Mouse (Mus musculus) adrenal gland, adult 18-20 months (tissue): ENCODE data around the gene Hoga1. TPM values are rescaled to one million over a fixed set of nuclear protein-coding genes. Genes with fewer than 3 reads are reported as not detected.
A peak's percentile ranks its signal among the peaks of the same experiment; 100 is the strongest.

ENCODE experiments used
- DNase-seq, 2 experiments: peaks; one replicate each; pipeline ENCODE4 v3.0.0; 2021 to 2022; ENCODE audit warnings: low spot score in 2 of 2
- long read RNA-seq, 2 experiments: library from polyadenylated mRNA; stranded (forward); transcript quantifications; one replicate each; pipeline ENCODE4 v2.0.0; 2021
- total RNA-seq, 2 experiments: library from RNA; stranded (reverse); gene quantifications; 1 replicate in 1 of 2; 2 replicates in 1 of 2; pipeline ENCODE4 v1.2.3; 2021

The Hoga1 gene
- 1 to 10 TPM; 4.2 to 6.5 TPM for total RNA-seq
- long read RNA-seq, experiment 1, partial matches to known transcripts: 0 of 3 reads
- long read RNA-seq, experiment 1, other reads (novel, unspliced or antisense): 2 of 3 reads
- long read RNA-seq, experiment 2, partial matches to known transcripts: 0 of 3 reads
- long read RNA-seq, experiment 2, other reads (novel, unspliced or antisense): 0 of 3 reads

GRCm38 (mm10) chr19:42045269-42046102, at the start of gene Hoga1:
TSS of gene Hoga1 (plus strand) at chr19:42045610.
- DNase-seq: peak; percentile 49 to 67

GRCm38 (mm10) chr19:41997090-41997489, 48.3 kb upstream of the Hoga1 start:
- DNase-seq: no peak

GRCm38 (mm10) chr19:41998770-41999548, 46.5 kb upstream of the Hoga1 start:
- DNase-seq: no peak

- DNase-seq: no peak
Measured at GRCm38 (mm10) chr19:41999688-42000283, 45.6 kb upstream of the Hoga1 start.

DNA sequence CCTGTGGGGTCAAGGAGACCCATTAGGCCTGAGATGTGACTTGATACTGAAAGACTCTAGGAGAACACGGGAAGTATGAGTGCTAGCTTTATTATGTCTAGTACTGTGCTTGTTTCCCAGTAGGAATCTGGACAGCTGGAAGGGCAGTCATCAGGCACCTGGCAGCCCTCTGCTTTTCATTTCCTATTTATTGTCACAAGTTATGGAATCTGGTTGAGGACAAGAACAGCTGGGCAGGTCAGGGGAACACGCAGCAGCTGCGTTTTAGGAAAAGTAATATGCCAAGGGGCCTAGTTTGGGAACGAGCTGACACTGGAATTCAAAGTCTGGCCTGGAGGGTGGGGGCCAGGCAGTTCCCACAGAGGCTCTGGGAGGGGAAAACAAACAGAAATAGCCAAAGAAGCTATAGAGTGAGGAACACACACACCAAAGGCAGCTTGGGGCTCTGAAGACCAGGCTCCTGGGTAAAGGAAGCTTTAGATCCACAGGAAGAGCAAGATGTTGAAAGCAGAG, 44.9 kb upstream of the Hoga1 start:
- no peak for DNase-seq

GRCm38 (mm10) chr19:42001253-42001980, 44.0 kb upstream of the Hoga1 start:
- no peak for DNase-seq

GRCm38 (mm10) chr19:42004258-42004657, 41.2 kb upstream of the Hoga1 start:
- no peak for DNase-seq

- no peak for DNase-seq
Measured at GRCm38 (mm10) chr19:42005616-42006015, 39.8 kb upstream of the Hoga1 start.

DNA sequence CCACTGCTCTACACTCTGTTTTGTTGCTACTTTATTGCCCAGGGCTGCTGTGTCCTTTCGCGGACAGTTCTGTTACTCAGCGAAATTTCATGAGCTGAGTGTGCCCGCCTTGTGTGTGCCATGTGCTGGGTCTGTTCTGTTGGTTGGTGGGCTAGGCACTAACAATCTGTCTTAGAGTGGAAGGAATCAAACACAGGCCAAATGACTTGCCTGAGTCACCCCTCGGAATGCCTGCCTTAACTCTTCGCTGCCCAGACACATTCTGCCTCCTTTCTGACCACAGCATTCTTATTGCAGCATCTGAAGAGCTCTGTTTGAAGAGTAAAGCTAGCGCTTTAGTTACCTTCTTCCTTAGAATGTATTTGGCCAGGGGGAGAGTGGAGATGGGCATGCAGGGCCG, 38.8 kb upstream of the Hoga1 start:
- DNase-seq: no peak

- DNase-seq: no peak
Measured at GRCm38 (mm10) chr19:42008586-42008985, 36.8 kb upstream of the Hoga1 start.

- DNase-seq: no peak
Measured at GRCm38 (mm10) chr19:42009067-42009466, 36.3 kb upstream of the Hoga1 start.

DNA sequence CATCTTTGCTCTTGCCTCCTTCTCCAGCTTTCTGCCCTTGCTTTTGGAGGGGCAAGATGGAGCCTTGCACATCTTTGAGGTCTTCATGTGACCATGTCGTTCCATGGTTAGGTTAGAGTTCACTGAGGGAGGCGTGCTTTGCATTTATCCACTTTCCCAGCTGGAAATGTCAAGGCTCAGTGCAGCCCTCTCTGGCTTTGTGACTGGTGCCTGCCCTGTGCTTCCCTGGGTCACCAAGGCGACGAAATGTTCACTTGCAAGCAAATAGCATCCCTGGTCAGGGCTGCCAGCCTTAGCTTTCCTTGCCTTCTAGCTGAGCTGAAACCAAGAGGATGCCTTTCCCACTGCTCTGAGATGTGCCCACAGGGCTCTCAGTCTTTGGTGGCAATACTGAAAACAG, 35.0 kb upstream of the Hoga1 start:
- DNase-seq: no peak

GRCm38 (mm10) chr19:42011123-42011522, 34.3 kb upstream of the Hoga1 start:
- no peak for DNase-seq

DNA sequence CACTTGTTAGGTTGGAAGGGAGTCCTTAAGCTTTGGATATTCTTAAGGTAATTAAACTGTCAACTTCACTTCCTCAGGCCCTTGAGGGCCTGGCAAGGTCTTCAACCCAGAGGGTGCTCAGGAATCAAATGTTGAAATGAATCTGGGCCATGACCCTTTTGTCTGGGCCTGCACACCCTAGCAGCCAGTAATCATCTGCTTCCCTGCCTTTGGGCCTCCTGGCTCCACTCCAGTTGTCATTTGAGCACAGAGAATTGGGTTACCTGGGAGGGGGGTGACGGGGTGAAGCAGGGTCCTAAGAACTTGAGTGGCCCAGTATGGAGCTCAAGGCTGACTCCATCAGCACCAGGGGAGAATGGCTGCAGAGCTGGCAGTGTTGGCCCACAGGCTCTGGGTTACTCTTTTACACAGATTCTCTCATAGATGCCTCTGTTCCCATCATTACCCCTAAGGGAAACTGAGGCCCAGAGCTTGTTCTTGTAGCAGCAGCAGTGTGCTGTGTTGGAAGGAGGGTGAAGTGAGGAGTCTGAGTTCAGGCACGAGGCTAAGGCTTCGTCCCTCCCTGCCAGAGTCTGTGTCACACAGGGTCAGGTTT, 31.1 kb upstream of the Hoga1 start:
- DNase-seq: no peak

- no peak for DNase-seq
Measured at GRCm38 (mm10) chr19:42015001-42015400, 30.4 kb upstream of the Hoga1 start.

DNA sequence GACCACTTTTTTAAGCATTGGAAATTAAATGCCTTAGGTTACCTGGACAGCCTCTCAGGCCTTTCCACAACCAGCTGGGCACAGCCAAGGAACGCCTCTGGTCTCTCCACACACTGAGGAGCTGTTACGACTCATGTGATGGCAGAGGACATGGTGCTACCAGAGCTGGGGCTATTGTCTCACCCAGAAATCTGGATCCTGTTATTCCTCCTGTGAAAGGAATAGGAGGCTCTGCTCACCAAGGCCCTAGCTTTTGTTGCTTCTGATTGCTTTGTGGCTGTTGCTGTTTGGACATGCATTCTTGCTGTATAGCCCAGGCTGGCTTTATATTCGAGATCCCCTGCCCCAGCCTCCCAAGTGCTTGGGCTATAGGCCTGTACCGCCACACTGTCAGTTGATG, 29.2 kb upstream of the Hoga1 start:
- DNase-seq: no peak

- DNase-seq: no peak
Measured at GRCm38 (mm10) chr19:42016840-42017239, 28.6 kb upstream of the Hoga1 start.

DNA sequence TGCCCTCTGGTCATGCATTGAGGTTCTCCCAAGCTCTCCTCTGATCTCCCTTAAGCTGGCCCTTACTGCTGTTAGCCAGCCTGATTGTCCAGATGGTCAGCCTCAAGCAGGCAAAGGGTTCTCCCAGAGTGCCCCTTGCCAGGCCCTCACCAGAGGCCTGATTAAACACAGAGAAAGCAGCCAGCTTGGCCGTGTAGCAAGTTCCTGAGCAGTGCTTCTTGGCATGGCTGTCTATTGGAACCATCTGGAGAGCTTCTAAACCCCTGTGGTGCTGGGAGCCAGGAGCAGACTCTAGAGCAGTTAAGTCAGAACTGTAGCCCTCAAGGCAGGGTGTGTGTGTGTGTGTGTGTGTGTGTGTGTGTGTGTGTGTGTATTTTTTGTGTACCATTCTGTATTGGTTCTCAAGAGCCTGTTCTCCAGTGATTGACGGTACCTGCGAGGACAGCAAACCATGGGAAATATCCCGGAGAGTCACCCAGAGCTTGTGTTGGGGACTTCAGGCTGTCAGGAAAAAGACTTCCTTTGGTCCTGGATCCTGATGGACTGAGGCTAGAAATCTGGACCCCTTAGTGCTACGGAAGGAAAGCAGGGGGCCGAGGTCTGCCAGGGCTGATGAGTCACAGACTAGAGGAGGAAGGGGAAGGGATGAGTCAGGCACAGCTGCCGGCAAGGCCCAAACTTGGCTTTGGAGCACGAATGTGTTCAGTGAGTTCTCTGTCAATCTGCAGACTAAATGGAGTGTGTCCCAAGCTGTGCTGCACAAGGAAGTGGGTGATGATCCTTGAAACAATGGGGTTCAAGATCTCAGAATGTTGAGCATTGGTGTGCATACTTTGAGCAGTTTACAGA, 27.8 kb upstream of the Hoga1 start:
- DNase-seq: peak; percentile 43 to 64

DNA sequence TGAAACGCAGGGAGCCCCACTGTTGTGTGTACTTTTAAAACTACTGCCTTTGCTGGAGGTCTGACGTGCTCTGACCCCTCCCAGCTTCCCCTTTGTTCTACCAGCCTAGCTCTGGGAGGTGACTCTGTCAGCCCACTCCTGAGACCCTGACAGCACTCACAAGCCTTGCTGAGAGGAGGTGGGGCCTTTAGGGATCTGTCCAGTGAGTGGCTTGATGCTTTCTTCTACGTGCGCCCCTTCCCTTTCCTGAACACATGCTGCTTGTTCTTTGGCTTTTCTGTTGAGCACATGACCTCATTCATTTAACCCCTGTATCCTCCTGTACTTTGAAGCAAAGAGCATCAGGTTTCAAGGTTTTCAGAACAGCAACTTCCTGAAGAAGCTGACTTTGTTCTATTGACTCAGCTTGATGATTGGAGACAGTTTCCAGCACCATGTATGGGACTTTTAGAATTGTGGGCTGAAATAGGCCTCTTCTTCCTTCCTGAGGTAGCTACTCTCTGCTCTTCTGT, 26.3 kb upstream of the Hoga1 start:
- no peak for DNase-seq
